Mouse (Mus musculus) c-Kit-positive CD71-negative TER-119-negative erythroid progenitor cells, embryonic 14.5 days (primary cell): ENCODE measurements at regions not wholly inside any gene's neighbourhood (a gene's known extent, or its start where the extent isn't known, plus 50 kb on each side); places are given as distances from the start of the nearest gene placed in this dataset.

Experiments
- DNase-seq: peaks from one replicate; pipeline ENCODE4 v3.0.0-alpha.2; 2013; ENCODE audit warnings: low read depth

GRCm38 (mm10) chr11:24226755-24227154 is 148.9 kb downstream of the Bcl11a start:
- no peak for DNase-seq

GRCm38 (mm10) chr11:24233376-24233775 is 155.5 kb downstream of the Bcl11a start:
- DNase-seq, result no peak

- no peak for DNase-seq
These were observed 156.0 kb downstream of the Bcl11a start for GRCm38 (mm10) chr11:24233821-24234220.

GRCm38 (mm10) chr11:24234422-24234821 is 156.6 kb downstream of the Bcl11a start:
- no peak for DNase-seq

- DNase-seq, result no peak
These were observed 157.5 kb downstream of the Bcl11a start for GRCm38 (mm10) chr11:24235326-24235725.

- no peak for DNase-seq
These were observed 161.8 kb downstream of the Bcl11a start for GRCm38 (mm10) chr11:24239631-24240030.

- no peak for DNase-seq
These were observed 164.2 kb downstream of the Bcl11a start for GRCm38 (mm10) chr11:24242096-24242495.

- peak; percentile 31 for DNase-seq
These were observed 165.0 kb downstream of the Bcl11a start for GRCm38 (mm10) chr11:24242888-24243287.

- no peak for DNase-seq
These were observed 167.5 kb downstream of the Bcl11a start for GRCm38 (mm10) chr11:24245390-24245789.

GRCm38 (mm10) chr11:24246314-24246713 is 168.5 kb downstream of the Bcl11a start:
- DNase-seq, result no peak

GRCm38 (mm10) chr11:24247285-24247684 is 169.4 kb downstream of the Bcl11a start:
- DNase-seq, result no peak

GRCm38 (mm10) chr11:24251516-24251915 is 173.7 kb downstream of the Bcl11a start:
- DNase-seq, result no peak

GRCm38 (mm10) chr11:24255201-24256060 is 177.6 kb downstream of the Bcl11a start:
- DNase-seq, result no peak

GRCm38 (mm10) chr11:24257741-24258140 is 179.9 kb downstream of the Bcl11a start:
- no peak for DNase-seq

- no peak for DNase-seq
These were observed 180.5 kb downstream of the Bcl11a start for GRCm38 (mm10) chr11:24258340-24258739.

GRCm38 (mm10) chr11:24259668-24260067 is 181.8 kb downstream of the Bcl11a start:
- no peak for DNase-seq

GRCm38 (mm10) chr11:24269046-24269445 is 191.2 kb downstream of the Bcl11a start:
- DNase-seq, result no peak

GRCm38 (mm10) chr11:24281628-24282027 is 203.8 kb downstream of the Bcl11a start:
- DNase-seq, result no peak

- no peak for DNase-seq
These were observed 204.7 kb downstream of the Bcl11a start for GRCm38 (mm10) chr11:24282556-24282955.

- no peak for DNase-seq
These were observed 208.6 kb downstream of the Bcl11a start for GRCm38 (mm10) chr11:24286129-24287108.

GRCm38 (mm10) chr11:24293209-24293608 is 215.4 kb downstream of the Bcl11a start:
- no peak for DNase-seq

- no peak for DNase-seq
These were observed 216.1 kb downstream of the Bcl11a start for GRCm38 (mm10) chr11:24293860-24294531.
